Mouse (Mus musculus) ES-E14 (cell line): Measurements from ENCODE around the gene Gldn. TPM values are rescaled to one million over a fixed set of nuclear protein-coding genes. Genes with fewer than 3 reads are reported as not detected.

Experiments
- DNase-seq: peaks from one replicate; pipeline ENCODE4 v3.0.0-alpha.2; 2013; ENCODE audit warnings: low read depth, low spot score
- H3K27ac ChIP-seq: 2 replicates; pipeline ENCODE4 v1.5.1; 2012; ENCODE audit warnings: low read depth, mild to moderate bottlenecking, low read length, moderate library complexity, mixed read lengths; ENCODE audit not compliant: poor library complexity, insufficient read depth, severe bottlenecking
- H3K36me3 ChIP-seq: 2 replicates; pipeline ENCODE4 v1.6.1; 2012; ENCODE audit warnings: mild to moderate bottlenecking, low read length, moderate library complexity, mixed read lengths; ENCODE audit not compliant: control insufficient read depth, poor library complexity, insufficient read depth, severe bottlenecking
- H3K4me1 ChIP-seq, 2 experiments: fragments of 150-350 bp in 1 of 2; sonication (generic) in 1 of 2; 2 replicates each; pipeline ENCODE4 v1.6.1; 2012; ENCODE audit warnings: low read length in 2 of 2, mild to moderate bottlenecking in 1 of 2, mixed read lengths in 1 of 2; ENCODE audit not compliant: control insufficient read depth in 2 of 2, insufficient read depth in 2 of 2, poor library complexity in 1 of 2
- H3K4me3 ChIP-seq, 2 experiments: fragments of 150-350 bp in 1 of 2; sonication (generic) in 1 of 2; 2 replicates each; pipeline ENCODE4 v1.5.1; 2012; ENCODE audit warnings: low read length in 2 of 2, low read depth in 1 of 2, mild to moderate bottlenecking in 1 of 2, mixed read lengths in 1 of 2; ENCODE audit not compliant: insufficient read depth in 1 of 2, poor library complexity in 1 of 2, severe bottlenecking in 1 of 2
- H3K9ac ChIP-seq: 2 replicates; pipeline ENCODE4 v1.6.1; 2012; ENCODE audit warnings: low read depth, mild to moderate bottlenecking, low read length, mixed read lengths; ENCODE audit not compliant: poor library complexity, insufficient read depth, severe bottlenecking
- H3K9me3 ChIP-seq: fragments of 150-350 bp; sonication (generic); 2 replicates; pipeline ENCODE4 v1.6.1; 2012; ENCODE audit warnings: low read depth, mild to moderate bottlenecking, low read length; ENCODE audit not compliant: control insufficient read depth, insufficient read depth
- CHD2 ChIP-seq: IDR thresholded peaks from 2 replicates; pipeline ENCODE4 v1.6.1; 2014; ENCODE audit warnings: mild to moderate bottlenecking, low read depth, low read length, inconsistent platforms
- HCFC1 ChIP-seq: IDR thresholded peaks from 2 replicates; pipeline ENCODE4 v1.6.1; 2012; ENCODE audit warnings: low read length, inconsistent platforms, borderline replicate concordance; ENCODE audit not compliant: insufficient read depth
- MAFK ChIP-seq: IDR thresholded peaks from 2 replicates; pipeline ENCODE4 v1.6.1; 2014; ENCODE audit warnings: mild to moderate bottlenecking, low read depth, low read length, inconsistent platforms; ENCODE audit not compliant: insufficient read depth
- ZC3H11A ChIP-seq: IDR thresholded peaks from 2 replicates; pipeline ENCODE4 v1.6.1; 2012; ENCODE audit warnings: low read depth, mild to moderate bottlenecking, inconsistent platforms, low read length, borderline replicate concordance
- ZNF384 ChIP-seq: IDR thresholded peaks from 2 replicates; pipeline ENCODE4 v1.6.1; 2012; ENCODE audit warnings: low read depth, low read length, inconsistent platforms
- in situ Hi-C, 2 experiments: fragments of 600-800 bp; cut with MboI; formaldehyde crosslinking; loops; one replicate each; pipeline ENCODE4 v1.15.1; 2025; ENCODE audit warnings: low sequenced_read_pairs in 2 of 2, inconsistent platforms in 1 of 2; ENCODE audit not compliant: unreplicated experiment in 2 of 2
- total RNA-seq: library from RNA; depleted of rRNA; stranded (reverse); fragments of 300-350 nt; gene quantifications from 2 replicates; pipeline ENCODE4 v1.2.3, GENCODE M21; 2012; rRNA removed

Gldn gene
- not detected in 2 replicates for total RNA-seq

DNA sequence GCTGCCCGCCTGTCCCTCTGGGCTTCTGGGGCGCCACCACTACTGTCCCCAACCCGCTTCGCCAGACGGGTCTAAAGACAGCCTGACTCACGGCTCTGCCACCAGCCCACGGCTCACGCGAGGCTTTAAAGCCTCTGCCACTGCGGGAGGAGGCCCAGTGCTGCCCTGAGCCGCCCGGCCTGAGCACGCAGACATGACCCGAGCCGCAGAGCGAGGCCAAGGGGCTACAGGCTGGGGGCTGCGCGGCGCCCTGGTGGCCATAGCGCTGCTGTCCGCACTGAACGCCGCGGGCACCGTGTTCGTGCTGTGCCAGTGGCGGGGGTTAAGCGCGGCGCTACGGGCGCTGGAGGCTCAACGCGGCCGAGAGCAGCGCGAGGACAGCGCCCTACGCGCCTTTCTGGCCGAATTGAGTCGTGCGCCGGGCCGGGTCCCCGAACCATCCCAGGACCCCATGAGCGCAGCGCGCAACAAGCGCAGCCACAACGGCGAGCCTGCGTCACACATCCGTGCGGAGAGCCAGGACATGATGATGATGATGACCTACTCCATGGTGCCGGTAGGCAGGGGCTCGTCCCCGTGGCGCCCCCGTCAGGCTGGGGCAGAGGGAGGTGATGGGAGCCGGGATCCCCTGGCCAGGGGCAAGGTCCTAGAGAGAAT, at the start of gene Gldn:
Gene Gldn (plus strand): TSS at position 156 of the 657 bp plus-strand sequence.
- DNase-seq, result no peak
- TF ChIP-seq HCFC1, result no peak
- no peak for TF ChIP-seq ZC3H11A
- TF ChIP-seq CHD2, result no peak
- TF ChIP-seq ZNF384, result no peak
- TF ChIP-seq MAFK, result no peak
- Histone ChIP-seq H3K36me3 (no peaks in the 10 kb centered on the region), H3K9me3 (no peaks in the 10 kb centered on the region), H3K4me1 (no peaks in the 10 kb centered on the region), H3K27ac (no peak within 1 kb of the TSS), H3K4me3 (peak within 1 kb of the TSS; percentile 63 to 64), H3K9ac (peak within 1 kb of the TSS; percentile 31; the same call in 1 of the 2 replicates)
- in situ Hi-C loops, result no loop called here

DNA sequence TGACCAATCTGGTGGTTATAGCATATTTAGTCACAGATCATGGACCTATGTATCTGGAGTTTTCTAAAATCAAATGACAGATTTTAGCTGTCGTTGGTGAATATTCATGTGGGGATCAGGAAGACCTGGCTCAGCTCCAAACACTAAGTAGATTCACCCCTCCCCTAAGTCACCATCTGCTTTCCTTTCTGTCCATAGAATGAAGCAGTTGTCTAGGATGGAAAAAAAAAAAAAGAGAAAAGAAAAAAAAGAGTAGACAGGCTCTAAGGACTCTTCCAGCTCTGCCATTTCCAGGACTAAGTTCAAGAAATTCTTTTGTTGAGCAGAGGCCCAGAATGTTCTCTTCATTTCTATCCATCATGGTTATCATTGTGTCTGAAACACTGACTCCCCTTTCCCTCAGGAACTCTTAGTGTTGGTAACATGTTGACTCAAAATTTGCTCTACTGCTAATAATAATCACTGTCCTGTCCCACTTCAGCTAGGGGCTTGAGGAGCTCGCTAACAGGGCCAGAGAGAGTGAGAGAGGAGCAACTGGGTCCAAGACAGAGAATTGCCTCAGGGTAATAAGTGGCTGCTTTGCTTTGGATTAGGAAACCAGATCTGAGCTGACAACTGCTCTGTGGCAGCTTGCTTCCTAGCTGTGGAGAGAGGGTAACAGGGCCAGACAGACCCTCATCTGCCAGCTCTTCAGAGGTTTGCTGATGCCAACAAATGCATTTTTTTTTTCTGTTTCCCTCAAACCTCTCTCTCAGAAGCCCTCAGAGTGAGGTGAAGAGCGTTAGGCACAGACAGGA, 41.2 kb upstream of the Gldn start:
- TF ChIP-seq ZC3H11A (no peak), HCFC1 (no peak), MAFK (no peak), ZNF384 (no peak), CHD2 (no peak)
- Histone ChIP-seq H3K4me1 (no peaks in the 10 kb centered on the region), H3K9ac (no peak overlapping the region), H3K4me3 (no peak overlapping the region), H3K36me3 (no peaks in the 10 kb centered on the region), H3K9me3 (no peaks in the 10 kb centered on the region), H3K27ac (no peak overlapping the region)
- in situ Hi-C loops, result no loop called here
- DNase-seq, result no peak

DNA sequence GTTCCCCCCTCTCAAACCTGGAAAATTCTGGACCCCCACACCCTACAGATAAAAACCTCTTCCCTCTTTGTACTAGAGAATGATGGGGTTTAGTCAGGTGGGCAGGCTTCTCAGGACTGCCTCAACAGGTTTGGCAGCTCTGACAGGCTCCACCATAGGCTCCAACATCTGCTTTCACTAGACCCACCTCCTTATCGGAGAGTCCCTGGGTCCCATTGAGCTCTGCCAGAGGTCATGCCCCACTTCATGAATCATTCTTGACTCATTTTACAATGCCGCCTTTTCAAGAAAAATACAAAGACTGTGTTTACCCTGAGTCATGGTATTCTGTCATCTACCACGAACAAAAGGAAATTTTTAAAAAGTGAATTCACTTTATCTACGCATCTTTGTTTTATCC, 21.5 kb upstream of the Gldn start:
- DNase-seq, result no peak
- in situ Hi-C loops, result no loop called here
- H3K27ac ChIP-seq, result no peak overlapping the region
- H3K4me3 ChIP-seq, result no peak overlapping the region
- no peaks in the 10 kb centered on the region for H3K36me3 ChIP-seq
- no peaks in the 10 kb centered on the region for H3K4me1 ChIP-seq
- no peaks in the 10 kb centered on the region for H3K9me3 ChIP-seq
- no peak overlapping the region for H3K9ac ChIP-seq
- TF ChIP-seq ZNF384 (no peak), HCFC1 (no peak), CHD2 (no peak), MAFK (no peak), ZC3H11A (no peak)

DNA sequence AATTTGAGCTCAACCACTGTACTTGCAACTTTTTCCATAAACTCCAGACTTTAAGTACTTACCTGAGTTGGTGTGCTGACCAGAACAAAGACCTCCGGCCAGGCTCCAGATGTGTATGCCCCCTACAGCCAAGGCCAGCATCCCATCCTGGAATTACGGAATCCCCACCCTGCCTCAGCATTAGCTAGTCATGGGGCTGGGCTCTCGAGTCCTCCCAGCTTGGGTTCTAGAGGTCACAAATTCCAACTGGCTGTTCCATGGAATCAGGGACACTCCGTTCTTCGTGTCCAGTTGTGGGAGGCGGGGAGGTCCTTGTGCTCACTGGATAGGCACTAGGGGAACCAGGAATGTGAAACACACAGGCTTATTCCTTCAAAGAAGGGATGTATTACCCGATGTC, 18.3 kb upstream of the Gldn start, which contains the start of gene Cyp19a1:
Gene Cyp19a1 (minus strand): TSS at position 101 of the 400 bp plus-strand sequence.
- DNase-seq, result no peak
- Histone ChIP-seq H3K36me3 (no peaks in the 10 kb centered on the region), H3K4me3 (no peak within 1 kb of the TSS), H3K9ac (no peak within 1 kb of the TSS), H3K27ac (no peak within 1 kb of the TSS), H3K9me3 (no peaks in the 10 kb centered on the region), H3K4me1 (no peaks in the 10 kb centered on the region)
- in situ Hi-C loops, result no loop called here
- no peak for TF ChIP-seq HCFC1
- no peak for TF ChIP-seq ZC3H11A
- no peak for TF ChIP-seq CHD2
- no peak for TF ChIP-seq MAFK
- TF ChIP-seq ZNF384, result no peak
